Mouse (Mus musculus) left cerebral cortex, postnatal 10 days (tissue): ENCODE measurements around the gene Nrarp. TPM values are rescaled to one million over a fixed set of nuclear protein-coding genes. Genes with fewer than 3 reads are reported as not detected.

Experiments
- DNase-seq, 2 experiments: peaks; one replicate each; pipeline ENCODE4 v3.0.0; 2021 to 2022; ENCODE audit warnings: low spot score in 2 of 2, mixed read lengths in 1 of 2; ENCODE audit errors: extremely low spot score in 1 of 2
- intact Hi-C: fragments of 180-260 bp; cut with DNase I; formaldehyde crosslinking; loops from one replicate; pipeline ENCODE4 v1.15.1; 2025
- total RNA-seq, 2 experiments: library from RNA; stranded (reverse); gene quantifications; 2 replicates each; pipeline ENCODE4 v1.2.3; 2021

The Nrarp gene
- total RNA-seq, 2 experiments from 2014 or later, result 34.5 to 41.9 TPM

GRCm38 (mm10) chr2:25221331-25221772 is 40.8 kb downstream of the Nrarp start:
- intact Hi-C loops, result no loop called here
- DNase-seq, result no peak

GRCm38 (mm10) chr2:25223681-25224491 is 43.3 kb downstream of the Nrarp start:
- DNase-seq, result peak; percentile 38 to 89
- intact Hi-C loops, result no loop called here

- intact Hi-C loops, result no loop called here
- DNase-seq, result no peak
These were observed 43.9 kb downstream of the Nrarp start, which contains the start of gene Tubb4b for GRCm38 (mm10) chr2:25224492-25224765. TSS of gene Tubb4b (minus strand) at chr2:25224702.

GRCm38 (mm10) chr2:25224766-25225752 is 44.5 kb downstream of the Nrarp start:
- intact Hi-C loops, result no loop called here
- peak; percentile 99 to 100 for DNase-seq

GRCm38 (mm10) chr2:25225811-25226379 is 45.3 kb downstream of the Nrarp start:
- intact Hi-C loops, result no loop called here
- DNase-seq, result no peak

- intact Hi-C loops, result no loop called here
- DNase-seq, result peak; percentile 60
These were observed 46.3 kb downstream of the Nrarp start for GRCm38 (mm10) chr2:25226864-25227263.

- intact Hi-C loops, result no loop called here
- DNase-seq, result no peak
These were observed 46.8 kb downstream of the Nrarp start for GRCm38 (mm10) chr2:25227406-25227805.

GRCm38 (mm10) chr2:25228431-25228889 is 47.9 kb downstream of the Nrarp start:
- DNase-seq, result peak; percentile 82 to 92
- intact Hi-C loops, result no loop called here

- intact Hi-C loops, result no loop called here
- DNase-seq, result no peak
These were observed 48.5 kb downstream of the Nrarp start for GRCm38 (mm10) chr2:25228995-25229530.

- no peak for DNase-seq
- intact Hi-C loops, result no loop called here
These were observed 49.0 kb downstream of the Nrarp start for GRCm38 (mm10) chr2:25229582-25229981.

GRCm38 (mm10) chr2:25230581-25230980 is 50.0 kb downstream of the Nrarp start:
- intact Hi-C loops, result no loop called here
- no peak for DNase-seq

- DNase-seq, result no peak
- intact Hi-C loops, result no loop called here
These were observed 50.5 kb downstream of the Nrarp start for GRCm38 (mm10) chr2:25231038-25231437.

Other genes with a start within 250 kb of the Nrarp start
- gene Arrdc1, start 245.5 kb upstream of the Nrarp start, total RNA-seq, result 10 to 100 TPM; 27.6 to 30.6 TPM
- gene Zmynd19, start 231.0 kb upstream of the Nrarp start, total RNA-seq, result 10 to 100 TPM; 43.5 to 45.5 TPM
- gene Dph7, start 218.4 kb upstream of the Nrarp start, total RNA-seq, result 10 to 100 TPM; 35.0 to 35.1 TPM
- 10 to 100 TPM; 83.8 to 84.2 TPM for gene Mrpl41, start 205.7 kb upstream of the Nrarp start, total RNA-seq
- 10 to 100 TPM in 1 of 2 experiments, 1 to 10 TPM in 1; 8.7 to 12.3 TPM for gene Pnpla7, start 204.7 kb upstream of the Nrarp start, total RNA-seq
- gene Nsmf, start 126.4 kb upstream of the Nrarp start, total RNA-seq, result 100 to 1,000 TPM; 566 to 585 TPM
- not detected for gene Entpd8, start 100.5 kb upstream of the Nrarp start, total RNA-seq
- gene Noxa1, start 85.6 kb upstream of the Nrarp start, total RNA-seq, result not detected
- gene Tor4a, start 16.1 kb downstream of the Nrarp start, total RNA-seq, result 1 to 10 TPM; 1.8 to 1.9 TPM
- gene Nelfb, start 30.7 kb downstream of the Nrarp start, total RNA-seq, result 10 to 100 TPM; 51.1 to 56.9 TPM
- not detected for gene Stpg3, start 33.9 kb downstream of the Nrarp start, total RNA-seq
- not detected for gene Fam166a, start 38.0 kb downstream of the Nrarp start, total RNA-seq
- 100 to 1,000 TPM; 484 to 492 TPM for gene Tubb4b, start 43.9 kb downstream of the Nrarp start, total RNA-seq
- gene Slc34a3, start 53.6 kb downstream of the Nrarp start, total RNA-seq, result not detected
- not detected for gene Rnf224, start 56.0 kb downstream of the Nrarp start, total RNA-seq
- 100 to 1,000 TPM; 229 to 231 TPM for gene Rnf208, start 61.5 kb downstream of the Nrarp start, total RNA-seq
- gene Cysrt1, start 61.7 kb downstream of the Nrarp start, total RNA-seq, result not detected
- gene AL732309.1, start 66.1 kb downstream of the Nrarp start, total RNA-seq, result 1 to 10 TPM in 1 of 2 experiments, not detected in 1; 2.4 TPM
- gene Tmem203, start 74.7 kb downstream of the Nrarp start, total RNA-seq, result 10 to 100 TPM; 30.5 to 31.4 TPM
- 10 to 100 TPM; 10.8 to 14.6 TPM for gene Tprn, start 81.9 kb downstream of the Nrarp start, total RNA-seq
- gene Ssna1, start 91.7 kb downstream of the Nrarp start, total RNA-seq, result 10 to 100 TPM; 72.1 to 81.0 TPM
- gene Anapc2, start 91.7 kb downstream of the Nrarp start, total RNA-seq, result 10 to 100 TPM; 79.7 to 85.1 TPM
- gene Tmem210, start 107.4 kb downstream of the Nrarp start, total RNA-seq, result not detected
- gene Lrrc26, start 109.2 kb downstream of the Nrarp start, total RNA-seq, result not detected
- 100 to 1,000 TPM; 386 to 400 TPM for gene Grin1, start 138.4 kb downstream of the Nrarp start, total RNA-seq
- gene Man1b1, start 151.6 kb downstream of the Nrarp start, total RNA-seq, result 10 to 100 TPM; 57.6 to 64.0 TPM
- 10 to 100 TPM; 24.7 to 28.5 TPM for gene Dpp7, start 175.6 kb downstream of the Nrarp start, total RNA-seq
- gene Uap1l1, start 184.9 kb downstream of the Nrarp start, total RNA-seq, result 10 to 100 TPM in 1 of 2 experiments, 1 to 10 TPM in 1; 6.3 to 12.1 TPM
- gene Sapcd2, start 191.6 kb downstream of the Nrarp start, total RNA-seq, result 1 to 10 TPM; 9.6 to 9.9 TPM
- 10 to 100 TPM; 12.2 to 15.6 TPM for gene Entpd2, start 215.1 kb downstream of the Nrarp start, total RNA-seq
- 100 to 1,000 TPM; 401 to 408 TPM for gene Npdc1, start 218.6 kb downstream of the Nrarp start, total RNA-seq
- under 1 TPM; 0.22 to 0.41 TPM for gene Fut7, start 242.5 kb downstream of the Nrarp start, total RNA-seq
- gene Abca2, start 247.9 kb downstream of the Nrarp start, total RNA-seq, result 100 to 1,000 TPM; 113 to 121 TPM